Mouse (Mus musculus): ENCODE measurements around the gene Galk1. TPM values are rescaled to one million over a fixed set of nuclear protein-coding genes. Genes with fewer than 3 reads are reported as not detected.

Galk1 gene
- polyA plus RNA-seq (2017; shearing (Covaris generic)): 10 to 100 TPM; 26.3 to 33.0 TPM

DNA sequence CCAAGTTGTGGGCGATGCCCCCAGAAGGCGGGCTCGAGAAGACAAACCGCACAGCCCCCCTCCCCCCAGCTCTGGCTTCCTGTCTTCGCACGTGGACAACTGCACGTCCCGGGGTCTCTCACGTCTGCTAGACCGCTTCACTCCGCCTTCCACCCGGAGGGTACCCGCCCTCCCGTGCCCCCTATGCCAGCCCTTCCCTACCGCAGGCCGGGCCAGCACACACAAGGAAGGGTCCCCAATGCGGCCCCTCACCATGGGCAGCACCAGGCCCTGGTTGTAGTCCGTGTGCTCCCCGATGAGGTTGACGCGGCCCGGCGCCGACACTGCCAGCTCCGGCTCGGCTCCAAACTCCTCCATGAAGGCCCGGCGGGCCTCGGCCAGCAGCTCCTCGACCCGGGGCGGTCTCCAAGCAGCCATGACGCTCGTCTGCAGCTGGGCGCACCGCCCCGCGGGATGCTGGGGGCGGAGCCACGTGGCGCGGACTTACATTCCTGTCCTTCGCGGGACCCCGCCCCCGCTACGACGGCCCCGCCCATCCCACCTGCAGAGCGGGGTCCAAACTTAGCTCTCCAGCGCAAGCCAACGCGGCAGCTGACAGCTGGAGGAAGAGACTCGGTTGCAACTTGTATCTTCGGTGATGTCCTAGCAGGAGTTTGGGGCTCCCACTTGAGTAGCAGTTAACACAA lies at the start of gene Galk1:
Galk1 (minus strand) TSS at position 458 of the 686 bp plus-strand sequence.

DNA sequence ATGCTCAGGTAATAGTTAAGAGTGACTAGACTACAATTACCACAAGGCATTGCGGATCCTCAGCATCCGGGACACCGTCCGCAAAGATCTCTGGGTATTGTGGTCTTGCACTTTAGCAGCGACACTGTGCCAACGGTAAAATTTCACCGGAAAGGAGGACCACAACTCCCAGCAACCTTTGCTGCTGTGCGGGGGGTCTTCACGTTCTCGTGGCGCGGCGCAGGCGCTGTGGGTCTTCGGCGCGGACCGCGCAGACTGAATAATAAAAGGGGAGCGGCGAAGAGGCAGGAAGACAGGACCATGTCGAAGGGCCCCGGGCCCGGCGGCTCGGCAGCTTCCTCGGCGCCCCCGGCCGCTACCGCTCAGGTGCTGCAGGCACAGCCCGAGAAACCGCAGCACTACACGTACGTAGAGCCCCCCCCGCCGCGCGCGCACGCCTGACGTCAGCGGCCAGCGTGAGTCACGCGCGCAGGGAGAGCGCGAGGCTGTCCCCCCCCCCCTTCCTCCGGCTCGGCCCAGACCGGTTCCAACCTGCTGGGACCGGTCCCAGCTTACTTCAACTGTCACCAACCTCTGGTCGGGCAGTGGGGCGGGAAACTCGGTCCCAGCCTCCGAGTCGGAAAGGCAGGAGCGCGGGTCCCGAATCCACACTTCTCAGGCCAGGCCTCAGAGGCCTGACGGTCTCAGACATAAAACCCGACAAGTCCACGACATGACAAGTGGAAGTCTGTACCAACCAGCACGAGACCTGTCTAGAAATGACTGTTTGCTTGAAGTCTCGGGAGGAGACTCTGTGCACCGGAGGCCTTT lies 17.8 kb upstream of the Galk1 start, which contains the start of gene Unk:
Unk (plus strand) TSS at position 235 of the 810 bp plus-strand sequence.

DNA sequence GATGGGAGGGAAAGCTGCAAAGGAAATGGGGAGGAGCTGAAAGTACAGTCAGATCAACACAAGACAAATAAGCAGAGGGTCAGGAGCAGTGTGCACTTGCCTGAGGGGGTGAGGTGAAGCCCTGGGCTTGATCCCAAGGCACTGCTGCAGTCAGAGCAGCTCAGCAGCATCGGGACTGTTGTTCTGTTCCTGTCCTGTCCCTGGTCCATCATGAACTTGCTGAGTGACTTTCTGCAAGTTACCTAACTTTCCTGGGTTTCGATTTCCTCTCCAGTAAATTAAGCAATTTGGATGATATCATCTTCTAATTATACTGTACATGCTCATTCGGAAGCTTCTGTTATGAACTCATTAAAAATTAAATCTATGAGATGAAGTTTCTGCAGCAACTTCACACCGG lies 15.2 kb upstream of the Galk1 start, which contains the start of gene H3f3b:
H3f3b (minus strand) TSS at position 207 of the 400 bp plus-strand sequence.

DNA sequence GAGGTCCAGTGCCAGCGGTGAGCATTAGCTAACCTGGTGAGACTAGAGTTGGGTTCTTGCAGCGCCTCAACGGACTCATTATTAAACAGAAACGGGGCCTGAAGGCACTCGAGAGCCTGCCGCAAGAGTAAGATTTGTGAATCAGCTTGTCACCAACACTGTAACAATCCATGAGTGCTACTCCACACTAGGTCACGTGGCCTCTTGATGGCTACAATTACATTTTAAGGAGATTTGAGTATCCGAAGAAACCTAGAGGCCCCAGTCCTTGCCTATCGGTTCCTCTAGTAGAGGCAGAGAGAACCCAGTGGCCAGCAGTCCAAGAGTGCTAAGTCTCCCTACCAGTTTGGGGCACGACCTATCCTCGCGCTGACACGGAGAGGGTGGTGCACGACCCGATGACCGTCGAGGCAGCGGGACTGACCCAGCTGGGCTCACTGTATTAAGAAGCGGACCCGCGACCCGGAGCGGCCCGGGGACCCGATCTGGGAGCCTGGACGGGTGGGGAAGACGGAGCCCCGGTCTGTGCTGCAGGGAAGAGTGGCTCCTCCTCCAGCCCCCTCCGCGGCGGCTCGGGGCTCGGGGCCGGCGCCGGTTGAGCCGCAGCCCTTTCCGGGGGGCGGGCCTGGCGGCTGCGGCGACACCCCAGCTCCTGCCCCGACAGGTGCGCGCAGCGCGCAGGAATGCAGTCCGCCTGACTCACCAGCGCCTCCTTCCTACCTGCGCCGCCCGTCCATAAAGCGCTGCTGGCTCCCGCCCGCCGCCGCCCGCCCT lies 38.0 kb downstream of the Galk1 start, which contains the start of gene Itgb4:
Itgb4 (plus strand) TSS at position 401 of the 774 bp plus-strand sequence.

Other genes starting within 250 kb of the Galk1 start
- 10 to 100 TPM; 22.2 to 29.1 TPM for gene Tmem94, start 247.3 kb downstream of the Galk1 start, polyA plus RNA-seq (2017; shearing (Covaris generic))
- gene Caskin2, start 199.1 kb downstream of the Galk1 start, polyA plus RNA-seq (2017; shearing (Covaris generic)): 1 to 10 TPM; 2.1 to 3.1 TPM
- gene Tsen54, start 198.0 kb downstream of the Galk1 start, polyA plus RNA-seq (2017; shearing (Covaris generic)): 10 to 100 TPM; 43.0 to 53.7 TPM
- gene Llgl2, start 188.7 kb downstream of the Galk1 start, polyA plus RNA-seq (2017; shearing (Covaris generic)): 10 to 100 TPM; 34.4 to 36.9 TPM
- gene Myo15b, start 154.3 kb downstream of the Galk1 start, polyA plus RNA-seq (2017; shearing (Covaris generic)): 1 to 10 TPM in 1 of 2 experiments, under 1 TPM in 1; 0.55 to 7.5 TPM
- gene Smim5, start 112.8 kb downstream of the Galk1 start, polyA plus RNA-seq (2017; shearing (Covaris generic)): 1 to 10 TPM in 1 of 2 experiments, under 1 TPM in 1; 0.68 to 1.2 TPM
- gene Smim6, start 100.7 kb downstream of the Galk1 start, polyA plus RNA-seq (2017; shearing (Covaris generic)): 1 to 10 TPM; 1.7 to 2.2 TPM
- 10 to 100 TPM; 35.4 to 35.8 TPM for gene Sap30bp, start 79.4 kb downstream of the Galk1 start, polyA plus RNA-seq (2017; shearing (Covaris generic))
- 10 to 100 TPM; 18.1 to 21.6 TPM for gene Recql5, start 79.2 kb downstream of the Galk1 start, polyA plus RNA-seq (2017; shearing (Covaris generic))
- under 1 TPM; 0.23 to 0.36 TPM for gene Itgb4, start 38.0 kb downstream of the Galk1 start, polyA plus RNA-seq (2017; shearing (Covaris generic))
- 1,000 to 10,000 TPM; 1,305 to 1,440 TPM for gene H3f3b, start 15.2 kb upstream of the Galk1 start, polyA plus RNA-seq (2017; shearing (Covaris generic))
- 10 to 100 TPM; 38.7 to 59.1 TPM for gene Unk, start 17.6 kb upstream of the Galk1 start, polyA plus RNA-seq (2017; shearing (Covaris generic))
- 100 to 1,000 TPM; 140 to 162 TPM for gene Unc13d, start 65.2 kb upstream of the Galk1 start, polyA plus RNA-seq (2017; shearing (Covaris generic))
- 100 to 1,000 TPM; 179 to 187 TPM for gene Wbp2, start 74.3 kb upstream of the Galk1 start, polyA plus RNA-seq (2017; shearing (Covaris generic))
- under 1 TPM in 1 of 2 experiments, not detected in 1; 0.89 TPM for gene Trim47, start 114.5 kb upstream of the Galk1 start, polyA plus RNA-seq (2017; shearing (Covaris generic))
- gene Trim65, start 118.4 kb upstream of the Galk1 start, polyA plus RNA-seq (2017; shearing (Covaris generic)): 10 to 100 TPM; 18.8 to 28.5 TPM
- 10 to 100 TPM; 73.7 to 79.0 TPM for gene Mrpl38, start 126.1 kb upstream of the Galk1 start, polyA plus RNA-seq (2017; shearing (Covaris generic))
- 10 to 100 TPM; 11.2 to 13.4 TPM for gene Fbf1, start 155.4 kb upstream of the Galk1 start, polyA plus RNA-seq (2017; shearing (Covaris generic))
- gene Ten1, start 186.1 kb upstream of the Galk1 start, polyA plus RNA-seq (2017; shearing (Covaris generic)): 10 to 100 TPM; 54.7 to 68.8 TPM
- 10 to 100 TPM; 19.8 to 23.4 TPM for gene Acox1, start 186.3 kb upstream of the Galk1 start, polyA plus RNA-seq (2017; shearing (Covaris generic))
- 1 to 10 TPM in 1 of 2 experiments, not detected in 1; 1.4 TPM for gene Evpl, start 225.4 kb upstream of the Galk1 start, polyA plus RNA-seq (2017; shearing (Covaris generic))